Mouse (Mus musculus): Measurements from ENCODE around the gene Prr19.

- no peak for TF ChIP-seq POLR2A (IDR thresholded peaks at IDR 0.05; ENCODE audit: insufficient read depth, low read length)
- no peak for TF ChIP-seq CTCF (IDR thresholded peaks at IDR 0.05; ENCODE audit: low read depth, low read length)
- TF ChIP-seq EP300 (IDR thresholded peaks at IDR 0.05; ENCODE audit: insufficient read depth, low read depth, low read length), result no peak
Measured at GRCm38 (mm10) chr7:25251822-25252221, 49.4 kb upstream of the Prr19 start.

Data from ES-Bruce4 (cell line).